Mouse (Mus musculus) natural killer cell, adult 2 months (primary cell): ENCODE measurements around the gene Apoa4.

ENCODE experiments used
- DNase-seq, 2 experiments: peaks; one replicate each; pipeline ENCODE4 v3.0.0; 2022; ENCODE audit warnings: low spot score in 2 of 2

Gene Apoa4

DNA sequence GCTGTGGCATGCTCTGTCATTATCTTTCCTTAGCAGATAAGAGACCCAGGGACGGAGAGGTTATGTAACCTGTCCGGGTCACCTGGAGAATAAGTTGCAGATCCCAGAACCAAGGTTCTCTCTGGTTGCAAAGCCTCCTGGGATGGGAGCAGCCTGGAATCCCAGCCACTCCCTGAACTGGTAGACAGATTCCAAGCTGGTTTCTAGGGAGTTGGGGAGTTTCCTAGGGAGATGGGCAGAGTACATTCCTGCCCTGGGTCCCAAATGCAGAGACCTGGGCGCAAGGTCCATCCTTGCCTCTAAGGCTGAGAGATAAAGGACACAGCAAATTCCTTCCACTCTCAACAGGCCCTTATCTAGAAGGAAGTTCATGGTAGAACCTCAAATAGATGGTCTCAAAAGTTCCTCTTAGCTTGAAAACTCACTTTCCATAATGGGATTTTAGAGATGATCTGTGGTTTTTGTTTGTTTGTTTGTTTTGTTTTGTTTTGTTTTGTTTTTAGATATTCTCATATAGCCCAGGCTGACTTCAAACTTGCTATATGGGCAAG is 13.4 kb upstream of the Apoa4 start:
- no peak for DNase-seq

DNA sequence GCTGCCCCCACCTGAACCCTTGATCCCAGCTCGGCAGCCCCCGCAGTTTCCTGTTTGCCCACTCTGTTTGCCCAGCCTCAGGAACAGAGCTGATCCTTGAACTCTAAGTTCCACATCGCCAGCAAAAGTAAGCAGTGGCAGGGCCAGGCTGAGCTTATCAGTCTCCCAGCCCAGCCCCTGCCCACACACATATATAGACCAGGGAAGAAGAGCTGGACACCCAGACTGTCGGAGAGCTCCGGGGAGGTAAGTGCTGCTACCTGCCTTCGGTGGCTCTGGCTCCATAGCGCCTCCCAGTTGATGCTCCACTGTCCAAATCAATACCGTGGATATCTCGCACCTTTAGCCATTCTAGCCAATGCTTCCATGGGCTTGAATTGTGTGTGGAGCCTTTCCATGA is 12.0 kb upstream of the Apoa4 start, which contains the start of gene Apoa1:
Gene Apoa1, plus strand, starts transcription at position 90 of the 400 bp plus-strand sequence.
- DNase-seq = no peak

DNA sequence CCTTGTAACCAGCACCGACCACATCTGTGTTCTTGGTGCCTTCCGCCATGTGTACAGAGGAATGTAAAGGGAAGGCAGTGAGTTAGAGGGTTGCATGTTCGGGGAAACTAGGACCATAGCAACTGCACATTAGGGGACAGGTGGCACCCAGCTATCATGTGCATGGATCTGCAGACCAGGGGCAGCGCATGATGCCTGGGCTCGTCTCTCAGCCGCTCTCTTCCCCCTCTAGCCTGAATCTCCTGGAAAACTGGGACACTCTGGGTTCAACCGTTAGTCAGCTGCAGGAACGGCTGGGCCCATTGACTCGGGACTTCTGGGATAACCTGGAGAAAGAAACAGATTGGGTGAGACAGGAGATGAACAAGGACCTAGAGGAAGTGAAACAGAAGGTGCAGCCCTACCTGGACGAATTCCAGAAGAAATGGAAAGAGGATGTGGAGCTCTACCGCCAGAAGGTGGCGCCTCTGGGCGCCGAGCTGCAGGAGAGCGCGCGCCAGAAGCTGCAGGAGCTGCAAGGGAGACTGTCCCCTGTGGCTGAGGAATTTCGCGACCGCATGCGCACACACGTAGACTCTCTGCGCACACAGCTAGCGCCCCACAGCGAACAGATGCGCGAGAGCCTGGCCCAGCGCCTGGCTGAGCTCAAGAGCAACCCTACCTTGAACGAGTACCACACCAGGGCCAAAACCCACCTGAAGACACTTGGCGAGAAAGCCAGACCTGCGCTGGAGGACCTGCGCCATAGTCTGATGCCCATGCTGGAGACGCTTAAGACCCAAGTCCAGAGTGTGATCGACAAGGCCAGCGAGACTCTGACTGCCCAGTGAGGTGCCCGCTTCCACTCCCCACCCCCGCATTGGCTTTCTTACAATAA is 10.7 kb upstream of the Apoa4 start:
- peak in 1 of 2 experiments; percentile 19 for DNase-seq

DNA sequence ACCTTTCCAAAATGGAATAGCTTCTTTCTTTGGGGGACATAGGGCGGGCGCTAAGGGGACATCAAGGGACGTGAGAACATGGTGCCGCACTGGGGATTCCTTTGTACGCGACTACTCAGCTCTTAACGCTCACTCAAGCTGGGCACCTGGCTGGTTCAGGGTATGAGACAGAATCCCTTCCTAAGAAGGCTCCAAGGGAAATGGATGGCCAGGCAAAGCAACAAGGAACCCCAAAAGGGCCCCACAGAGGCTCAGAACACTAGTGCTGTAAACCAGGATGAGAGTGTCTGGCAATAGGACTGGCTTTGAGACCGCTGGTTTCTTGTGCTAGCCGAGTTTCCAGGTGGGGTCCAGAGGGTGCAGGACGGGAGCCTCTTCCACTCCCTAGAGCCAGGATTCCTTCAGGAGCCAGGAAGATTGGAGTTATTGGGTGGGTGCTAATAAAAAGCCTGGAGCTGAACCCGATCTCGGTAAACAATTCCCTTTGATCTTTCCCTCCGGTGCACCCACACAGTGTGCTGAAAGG is 10.0 kb upstream of the Apoa4 start:
- DNase-seq = no peak

DNA sequence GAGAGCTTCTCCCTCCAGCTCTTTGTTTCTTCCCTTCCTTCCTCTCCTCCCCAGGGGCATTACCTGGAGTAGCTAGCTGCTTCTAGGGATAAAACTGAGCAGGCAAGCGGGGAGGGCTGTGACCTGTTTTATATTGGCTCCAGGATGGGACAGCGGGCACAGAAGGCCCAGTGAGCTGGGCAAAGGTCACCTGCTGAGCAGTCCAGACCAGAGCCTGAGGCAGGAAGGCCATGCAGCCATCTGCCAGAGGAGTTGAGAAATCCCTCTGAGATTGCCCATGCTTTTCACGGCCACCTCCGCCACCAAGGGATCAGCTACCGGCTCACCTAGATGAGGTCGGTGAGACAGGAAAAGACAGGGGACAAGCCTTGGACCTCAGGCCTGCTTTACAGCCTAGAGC is 5.3 kb upstream of the Apoa4 start:
- DNase-seq = no peak

DNA sequence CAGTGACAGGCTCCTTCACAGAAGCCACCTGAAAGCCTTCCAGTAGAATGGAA is 5.1 kb upstream of the Apoa4 start, which contains the start of gene Apoc3:
Gene Apoc3, minus strand, starts transcription at position 41 of the 53 bp plus-strand sequence.
- DNase-seq = no peak

DNA sequence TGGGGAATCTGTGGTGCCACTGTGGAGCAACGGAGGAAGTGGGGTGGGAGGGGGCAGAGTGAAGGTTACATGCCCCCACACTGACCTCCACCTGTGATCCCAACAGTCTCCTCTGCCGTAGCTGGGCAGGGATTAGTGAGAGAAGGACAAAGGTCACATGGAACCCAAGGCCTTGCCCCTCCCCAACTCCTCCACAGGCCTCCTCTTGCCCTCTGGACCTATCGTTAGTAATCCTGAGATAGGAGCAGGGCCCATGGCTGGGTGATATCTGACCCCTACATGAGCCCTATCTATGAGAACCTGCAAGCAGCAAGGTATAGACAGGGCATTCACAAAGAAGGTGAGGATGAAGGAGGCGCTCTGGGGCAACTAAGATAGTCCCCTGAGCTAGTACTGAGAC is 4.8 kb upstream of the Apoa4 start:
- no peak for DNase-seq

DNA sequence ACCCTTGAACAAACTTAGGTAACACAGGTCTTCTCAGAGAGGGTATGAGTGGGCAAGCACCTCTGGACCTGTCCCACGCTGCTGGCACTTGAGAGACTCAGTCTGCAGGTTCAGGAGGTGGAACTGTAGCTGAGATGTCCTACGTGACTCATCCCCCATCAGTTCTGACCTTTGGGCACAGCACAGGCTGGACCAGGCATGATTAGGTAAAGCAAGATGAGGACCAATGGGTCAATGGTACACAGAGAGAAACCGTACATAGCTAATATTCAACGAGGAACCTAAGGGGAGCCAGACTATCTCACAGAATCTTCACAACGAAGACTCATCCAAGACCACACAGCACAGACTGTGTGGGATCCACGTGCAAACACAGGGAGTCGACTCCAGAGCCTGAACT is 1.6 kb upstream of the Apoa4 start:
- no peak for DNase-seq

DNA sequence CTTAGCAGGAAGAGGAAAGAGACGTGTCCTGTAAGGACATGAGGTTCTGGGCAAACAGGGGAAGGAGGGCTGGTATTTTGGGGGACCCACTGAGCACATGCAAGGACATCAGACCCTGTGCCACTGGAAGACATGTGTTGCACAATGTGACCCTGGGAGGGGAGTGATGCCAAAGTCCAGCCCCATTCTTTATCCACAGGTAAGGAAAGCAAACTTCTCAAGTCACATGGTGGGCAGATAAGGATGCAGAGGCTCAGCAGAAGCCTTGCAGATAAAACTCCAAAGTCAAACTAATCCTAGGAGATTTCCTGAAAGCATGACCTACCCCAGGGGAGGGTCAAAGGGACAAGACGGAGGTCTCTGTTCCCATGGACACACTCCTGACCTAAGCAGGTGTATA is 1.3 kb downstream of the Apoa4 start:
- no peak for DNase-seq

DNA sequence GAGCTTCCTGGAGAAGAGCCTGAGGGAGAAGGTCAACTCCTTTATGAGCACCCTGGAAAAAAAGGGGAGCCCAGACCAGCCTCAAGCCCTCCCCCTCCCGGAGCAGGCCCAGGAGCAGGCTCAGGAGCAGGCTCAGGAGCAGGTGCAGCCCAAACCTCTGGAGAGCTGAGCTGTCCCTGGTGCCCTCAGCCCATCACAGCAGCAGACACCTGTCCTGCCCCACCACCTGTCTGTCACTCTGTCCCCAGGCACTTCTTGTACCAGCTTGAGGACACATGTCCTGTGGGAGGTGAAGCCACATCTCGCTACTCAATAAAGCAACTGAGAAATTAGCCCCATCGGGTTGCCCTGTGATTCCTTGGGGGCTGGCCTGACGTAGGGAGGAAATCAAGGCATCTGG is 2.6 kb downstream of the Apoa4 start:
- no peak for DNase-seq

DNA sequence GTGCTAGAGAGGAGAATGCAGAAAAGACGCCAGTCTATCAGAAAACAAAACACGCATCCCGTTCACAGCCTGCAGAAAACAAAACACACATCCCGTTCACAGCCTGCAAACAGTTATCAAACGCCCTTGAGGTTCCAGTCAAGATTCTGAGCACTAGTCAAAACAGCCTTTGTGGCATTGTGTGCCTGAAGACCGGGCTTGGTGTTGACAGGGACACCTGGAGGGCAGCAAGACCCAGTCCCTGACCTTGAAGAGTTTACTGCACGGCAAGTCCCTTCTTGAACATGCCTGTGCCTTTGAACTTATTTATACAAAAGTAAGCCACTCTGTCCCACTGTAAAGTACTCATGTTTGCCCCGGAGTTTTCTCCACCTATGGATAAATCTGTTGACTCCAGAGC is 3.1 kb downstream of the Apoa4 start:
- no peak for DNase-seq

DNA sequence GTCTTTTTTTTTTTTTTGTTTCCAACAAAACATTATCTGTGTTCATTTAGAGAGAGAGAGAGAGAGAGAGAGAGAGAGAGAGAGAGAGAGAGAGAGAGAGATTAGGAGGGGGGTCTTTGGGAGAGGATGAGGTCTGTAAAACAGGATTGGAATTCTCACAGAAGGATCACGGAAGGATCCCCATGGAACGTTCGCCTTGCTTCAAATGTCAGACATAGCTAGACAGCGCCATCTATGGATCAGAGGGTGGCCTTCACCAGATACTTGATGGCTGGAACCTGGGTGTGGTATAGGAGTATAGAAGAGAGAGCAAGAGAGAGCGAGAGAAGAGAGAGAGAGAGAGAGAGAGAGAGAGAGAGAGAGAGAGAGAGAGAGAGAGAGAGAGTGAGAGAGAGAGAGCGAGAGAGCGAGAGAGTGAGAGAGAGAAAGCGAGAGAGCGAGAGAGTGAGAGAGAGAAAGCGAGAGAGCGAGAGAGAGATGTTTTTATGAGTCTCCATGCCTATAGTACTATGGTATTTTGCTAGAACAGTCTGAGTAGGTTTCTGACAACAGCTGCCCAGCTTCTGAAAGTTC is 6.3 kb downstream of the Apoa4 start:
- DNase-seq = peak in 1 of 2 experiments; percentile 28

DNA sequence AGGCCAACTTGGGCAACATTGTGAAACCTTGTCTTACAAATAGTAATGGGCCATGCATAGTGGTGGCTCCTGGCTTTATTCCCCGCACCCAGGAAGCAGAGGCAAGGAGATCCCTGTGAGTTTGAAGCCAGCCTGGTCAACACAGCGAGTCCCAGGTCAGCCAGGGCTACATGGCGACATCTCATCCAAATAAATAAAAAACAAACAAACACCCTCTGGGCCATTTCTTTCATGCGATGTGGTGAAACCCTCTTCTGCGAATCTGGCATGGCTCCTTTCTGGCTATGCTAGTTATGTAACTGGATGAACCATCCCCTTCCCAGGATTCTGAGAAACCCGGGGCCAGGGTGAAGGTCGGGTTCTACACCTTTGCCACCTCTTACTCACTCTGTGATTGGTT is 15.7 kb downstream of the Apoa4 start:
- no peak for DNase-seq

DNA sequence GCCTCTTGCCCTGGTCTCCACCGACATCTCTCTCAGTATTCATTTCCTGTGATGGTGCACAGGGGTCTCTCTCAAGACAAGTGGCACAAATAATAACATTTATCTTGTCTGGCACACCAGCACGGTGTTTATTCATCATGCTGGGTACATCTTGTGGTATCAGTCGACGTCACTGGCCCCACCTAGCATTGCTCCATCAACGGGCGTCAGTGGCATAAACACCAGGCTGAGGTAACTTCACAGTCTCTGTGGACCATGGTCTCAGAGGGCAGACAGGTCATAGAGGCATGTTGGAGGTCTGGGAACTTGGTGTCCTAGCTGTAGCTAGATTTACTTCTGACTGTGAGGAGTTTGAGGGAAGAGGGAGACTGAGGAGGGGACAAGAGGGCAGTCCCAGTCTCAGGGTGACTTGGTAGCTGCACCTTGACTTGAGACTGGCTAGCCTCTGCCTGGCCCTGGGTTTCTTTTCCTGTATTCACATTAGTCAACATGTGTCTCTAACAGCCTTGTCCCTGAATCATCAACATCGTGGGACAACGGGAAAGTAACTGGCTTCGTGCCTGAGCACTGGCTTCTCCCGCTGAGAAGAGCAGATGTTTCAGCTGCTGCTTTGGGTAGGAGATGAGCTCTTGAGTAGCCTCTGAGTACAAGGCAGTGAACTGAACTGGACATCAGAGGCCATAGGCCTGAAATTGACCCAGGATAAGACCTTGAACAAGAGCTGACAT is 16.3 kb downstream of the Apoa4 start:
- peak in 1 of 2 experiments; percentile 21 for DNase-seq

DNA sequence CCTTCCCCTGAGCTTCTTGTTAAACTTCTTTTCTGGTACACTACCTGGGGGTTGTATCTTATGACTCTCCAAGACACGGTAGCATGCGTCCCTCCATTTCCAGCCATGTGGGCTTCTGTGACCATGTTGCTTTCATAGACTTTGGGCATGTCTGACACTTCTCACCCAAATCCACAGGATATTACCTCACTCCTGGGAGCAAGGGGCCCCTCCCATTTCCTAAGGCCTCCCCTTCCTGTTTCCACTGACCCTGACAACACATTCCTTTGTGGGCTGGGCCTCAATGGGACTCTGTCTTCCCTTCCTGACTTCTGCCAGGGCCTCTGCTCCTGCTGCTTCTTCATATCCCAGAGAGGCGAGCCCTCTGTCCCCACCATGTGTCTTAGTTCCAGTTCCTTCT is 17.1 kb downstream of the Apoa4 start:
- no peak for DNase-seq

DNA sequence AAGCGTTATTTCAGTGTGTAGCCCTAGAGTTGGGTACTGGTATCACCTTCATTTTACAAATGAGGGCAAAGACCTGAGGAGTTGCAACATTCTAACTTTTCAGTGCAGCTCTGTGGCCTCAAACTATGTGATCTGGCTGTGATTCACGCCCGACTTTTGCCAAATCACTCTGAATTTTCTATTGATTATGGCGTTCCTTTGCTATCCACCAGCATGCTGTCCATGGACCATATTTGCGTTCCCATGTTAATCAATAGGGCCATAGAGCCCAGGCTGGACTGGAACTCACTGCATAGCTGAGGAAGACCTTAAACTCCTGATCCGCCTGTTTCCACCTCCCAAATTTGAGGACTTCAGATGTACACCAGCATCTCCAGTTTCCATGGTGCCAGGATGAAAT is 18.6 kb downstream of the Apoa4 start:
- DNase-seq = no peak

DNA sequence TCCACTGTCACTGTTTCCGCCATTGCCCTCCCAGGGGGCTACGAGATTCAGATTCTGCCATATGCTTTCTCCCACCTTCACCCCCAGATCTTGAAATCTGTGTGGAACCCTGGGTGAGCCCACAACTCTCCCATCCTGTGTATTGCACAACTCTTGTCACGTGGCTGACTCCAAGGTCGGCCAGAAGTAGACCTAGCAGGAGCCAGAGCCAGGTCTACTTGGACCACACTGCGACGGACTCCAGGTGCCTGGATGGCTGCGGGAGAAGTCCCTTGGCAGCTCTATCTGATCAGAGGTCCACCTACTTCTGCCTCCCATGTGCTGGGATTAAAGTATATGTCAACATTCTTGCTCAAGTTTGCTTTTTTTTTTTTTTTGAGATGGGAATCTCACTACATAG is 20.6 kb downstream of the Apoa4 start:
- DNase-seq = no peak

DNA sequence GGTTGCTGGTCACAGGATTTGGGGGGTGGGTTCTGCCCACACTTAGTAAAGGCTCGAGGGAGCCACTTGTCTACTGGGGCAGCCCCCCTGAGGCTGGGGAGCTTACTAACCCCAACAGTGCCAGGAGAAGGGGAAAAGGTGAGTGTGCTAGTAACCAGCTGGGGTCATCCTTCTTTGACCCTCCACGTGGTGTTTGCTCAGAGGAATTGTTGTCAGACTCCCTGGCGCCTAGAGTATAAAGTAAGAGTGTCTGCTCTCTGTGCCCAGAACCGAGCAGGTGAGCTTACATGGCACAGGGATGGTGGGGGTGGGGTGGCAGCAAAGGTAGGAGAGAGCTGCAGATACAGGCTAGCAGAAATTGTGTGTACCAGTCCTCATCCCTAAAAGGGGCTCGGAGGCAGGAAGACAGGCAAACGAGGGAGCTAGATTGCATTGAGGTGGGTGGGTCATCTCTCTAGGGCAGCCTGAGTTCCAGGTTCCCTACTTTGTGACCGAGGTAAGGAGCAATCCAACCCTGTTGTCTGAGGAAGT is 27.9 kb downstream of the Apoa4 start, which contains the start of gene Apoa5:
Gene Apoa5, plus strand, starts transcription at position 291 of the 531 bp plus-strand sequence.
- DNase-seq = no peak

DNA sequence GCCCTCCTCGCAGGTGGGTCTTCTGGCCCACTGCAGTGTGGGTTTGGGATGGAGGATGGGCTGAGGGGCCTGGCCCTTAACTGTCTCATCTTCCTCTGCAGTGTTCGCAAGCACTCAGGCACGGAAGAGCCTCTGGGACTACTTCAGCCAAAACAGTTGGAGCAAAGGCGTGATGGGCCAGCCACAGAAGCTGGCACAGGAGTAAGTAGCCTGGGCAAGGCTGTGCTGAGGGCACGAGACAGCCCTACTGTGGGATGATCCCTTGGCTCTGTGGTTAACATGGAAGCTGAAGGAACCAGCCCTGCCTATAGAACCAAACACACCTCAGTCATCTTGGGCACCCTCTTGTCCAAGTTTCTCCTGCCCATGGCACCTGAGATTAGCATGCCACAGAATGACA is 28.6 kb downstream of the Apoa4 start:
- DNase-seq = no peak

DNA sequence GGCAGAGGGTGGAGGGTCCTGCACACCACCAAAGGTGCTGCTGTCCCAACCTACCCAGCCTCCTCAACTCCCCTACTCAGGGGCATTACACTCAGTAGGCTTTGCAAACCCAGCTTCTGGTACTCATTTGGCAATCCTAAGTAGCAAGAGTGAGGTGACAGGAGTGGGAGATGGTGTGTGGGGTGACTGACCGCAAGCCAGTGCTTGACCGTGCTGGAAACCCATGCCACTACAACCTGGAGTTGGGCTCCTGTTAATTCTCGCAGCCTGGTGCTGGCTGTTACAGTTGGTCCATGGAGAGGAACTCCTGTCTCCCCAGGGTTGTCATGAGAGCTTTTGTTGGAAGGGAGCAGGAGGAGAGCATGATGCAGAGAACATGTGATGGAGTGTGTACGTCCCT is 30.3 kb downstream of the Apoa4 start:
- DNase-seq = no peak

DNA sequence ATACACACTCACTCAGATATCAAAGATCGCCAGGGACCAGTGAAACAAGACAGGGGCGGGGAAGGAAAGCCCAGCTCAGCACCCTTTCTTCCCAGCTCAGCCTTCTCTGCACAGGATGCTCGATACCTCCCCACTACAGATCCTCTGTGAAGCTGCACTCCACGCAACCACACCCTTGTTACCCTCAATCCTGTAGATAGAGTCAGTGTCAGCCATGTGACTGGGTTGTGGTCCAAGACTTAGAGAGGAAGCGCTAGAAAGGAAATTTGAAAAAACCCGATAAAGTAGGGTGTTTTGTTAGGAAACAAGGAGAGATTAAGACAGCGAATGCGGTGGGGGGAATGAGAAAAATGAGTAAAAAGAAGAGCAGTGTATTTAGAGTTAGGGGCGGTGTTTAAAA is 31.6 kb downstream of the Apoa4 start:
- DNase-seq = peak; percentile 10 to 20

DNA sequence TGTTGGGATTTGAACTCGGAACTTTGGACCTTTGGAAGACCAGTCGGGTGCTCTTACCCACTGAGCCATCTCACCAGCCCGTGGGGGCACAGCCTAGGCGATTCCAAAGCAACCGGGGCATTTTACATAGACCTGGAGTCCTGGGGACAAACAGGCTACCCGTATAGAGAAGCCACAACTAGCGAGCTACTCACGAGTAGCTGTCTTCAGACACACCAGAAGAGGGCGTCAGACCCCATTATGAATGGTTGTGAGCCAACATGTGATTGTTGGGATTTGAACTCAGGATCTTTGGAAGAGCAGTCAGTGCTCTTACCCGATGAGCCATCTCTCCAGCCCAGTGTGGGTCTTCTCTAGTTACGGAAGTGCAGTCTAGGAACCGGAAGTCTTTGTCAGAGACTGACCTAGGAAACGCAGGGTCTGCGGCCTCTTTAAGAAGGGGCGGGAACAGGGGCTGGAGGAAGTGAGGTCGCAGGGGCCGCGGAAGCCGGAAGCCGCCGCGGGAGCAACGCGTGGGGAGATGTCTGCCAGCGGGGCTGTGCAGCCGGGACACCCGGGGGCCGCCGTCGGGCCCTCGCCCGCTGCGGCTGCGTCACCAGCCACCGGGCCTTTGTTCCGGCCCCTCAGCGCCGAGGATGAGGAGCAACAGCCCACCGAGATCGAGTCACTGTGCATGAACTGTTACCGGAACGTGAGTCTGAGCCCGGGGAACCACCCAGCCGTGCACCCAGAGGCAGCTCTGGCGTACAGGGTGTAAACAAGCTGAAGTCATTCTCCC is 32.4 kb downstream of the Apoa4 start, which contains the start of gene Zpr1:
Gene Zpr1, plus strand, starts transcription at position 388 of the 778 bp plus-strand sequence.
- peak; percentile 88 to 89 for DNase-seq
